Mouse (Mus musculus) activated CD4-positive, CD25-positive, alpha-beta regulatory T cell, adult 4 months (primary cell): ENCODE data around the gene Atp5b. TPM values are rescaled to one million over a fixed set of nuclear protein-coding genes. Genes with fewer than 3 reads are reported as not detected.
"Not testable (repeated sequence)": the region's sequence is repeated elsewhere in the genome, so short reads cannot be mapped to it uniquely, and the experiment has no call there.

ENCODE experiments used
- ATAC-seq: one replicate; pipeline ENCODE4 v1.8.0; 2017
- polyA plus RNA-seq, 2 experiments: library from polyadenylated mRNA; unstranded; fragments of 100-300 nt; shearing (Covaris generic); gene quantifications; one replicate each; pipeline ENCODE4 v1.2.1; 2017

The Atp5b gene
- polyA plus RNA-seq, 2 experiments from 2014 or later: 413 to 469 TPM

- not testable (repeated sequence) for ATAC-seq
Observed at GRCm38 (mm10) chr10:128070432-128070831, 12.6 kb upstream of the Atp5b start.

DNA sequence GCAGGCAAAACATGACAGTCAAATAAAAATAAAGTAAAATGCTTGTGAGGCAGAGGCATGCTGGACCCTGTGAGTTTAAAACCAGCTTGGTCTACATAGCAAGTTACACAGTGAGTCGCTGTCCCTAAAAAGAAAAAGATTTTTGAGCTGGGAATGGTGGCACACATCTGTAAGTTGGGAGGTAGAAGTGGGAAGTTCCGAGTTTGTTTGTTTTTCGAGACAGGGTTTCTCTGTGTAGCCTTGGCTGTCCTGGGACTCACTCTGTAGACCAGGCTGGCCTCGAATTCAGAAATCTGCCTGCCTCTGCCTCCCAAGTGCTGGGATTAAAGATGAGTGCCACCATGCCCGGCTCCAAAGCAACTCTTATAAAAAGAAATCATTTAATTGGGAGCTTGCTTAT lies 4.8 kb upstream of the Atp5b start:
- not testable (repeated sequence) for ATAC-seq

DNA sequence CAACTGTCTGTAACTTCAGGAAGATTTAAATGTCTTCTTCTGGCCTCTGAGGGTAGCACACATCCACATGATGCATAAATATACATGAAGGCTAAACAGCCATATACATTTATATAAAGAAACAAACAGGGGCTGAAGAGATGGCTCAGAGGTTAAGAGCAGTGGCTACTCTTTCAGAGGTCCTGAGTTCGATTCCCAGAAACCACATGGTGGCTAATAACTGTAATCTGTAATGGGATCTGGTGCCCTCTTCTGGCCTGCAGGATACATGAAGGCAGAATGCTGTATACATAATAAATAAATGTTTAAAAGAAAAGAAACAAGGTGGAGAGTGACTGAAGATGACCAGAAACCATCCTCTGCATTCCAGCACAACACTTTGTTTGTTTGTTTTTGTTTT lies 2.6 kb upstream of the Atp5b start:
- ATAC-seq: no peak

DNA sequence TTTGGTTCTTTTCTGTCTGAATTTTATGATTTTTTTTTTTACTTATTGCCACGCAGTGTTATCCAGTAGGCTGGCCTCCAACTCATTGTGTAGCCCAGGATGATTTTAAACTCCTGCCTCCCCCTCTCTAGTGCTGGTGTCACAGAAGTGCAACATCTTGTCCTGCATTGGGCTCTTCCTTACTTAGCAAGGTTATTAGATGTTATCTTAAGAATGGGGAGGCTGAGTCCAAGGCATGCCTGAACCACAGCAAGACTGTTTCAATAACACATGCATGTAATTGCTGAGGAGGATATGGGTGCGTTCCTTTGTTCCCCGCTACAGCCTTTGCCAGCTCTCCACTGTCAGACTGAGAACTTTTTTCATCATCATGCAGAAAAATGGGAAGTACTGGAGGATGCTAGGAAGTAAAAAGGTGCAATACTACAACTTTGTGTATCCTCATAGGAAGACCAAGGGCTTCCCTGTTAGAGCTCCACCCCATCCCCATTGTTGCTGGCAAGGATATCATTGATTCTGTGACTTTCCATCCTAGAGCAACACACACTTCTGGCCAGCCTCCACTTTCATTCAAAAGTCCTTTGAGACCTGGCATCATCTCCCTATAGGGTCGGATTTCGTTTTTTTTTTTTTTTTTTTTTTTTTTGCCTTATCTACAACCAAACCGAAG lies 1.1 kb upstream of the Atp5b start:
- no peak for ATAC-seq

DNA sequence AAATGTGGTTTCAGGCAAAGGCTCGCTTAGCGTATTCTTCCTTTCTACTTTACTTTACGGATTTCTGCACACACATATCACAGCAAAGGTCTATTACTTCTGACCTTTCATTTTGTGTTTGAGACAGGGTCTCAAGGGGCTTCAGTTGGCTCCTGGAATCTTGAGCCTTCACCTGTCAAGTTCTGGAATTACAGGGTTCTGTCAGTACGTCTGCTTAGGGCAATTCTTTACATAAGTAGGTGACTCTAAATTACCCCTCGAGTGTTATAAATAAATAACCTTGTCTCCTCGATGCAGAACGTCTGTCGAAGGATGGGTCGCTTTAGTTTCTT lies 630 bp upstream of the Atp5b start:
- no peak for ATAC-seq

DNA sequence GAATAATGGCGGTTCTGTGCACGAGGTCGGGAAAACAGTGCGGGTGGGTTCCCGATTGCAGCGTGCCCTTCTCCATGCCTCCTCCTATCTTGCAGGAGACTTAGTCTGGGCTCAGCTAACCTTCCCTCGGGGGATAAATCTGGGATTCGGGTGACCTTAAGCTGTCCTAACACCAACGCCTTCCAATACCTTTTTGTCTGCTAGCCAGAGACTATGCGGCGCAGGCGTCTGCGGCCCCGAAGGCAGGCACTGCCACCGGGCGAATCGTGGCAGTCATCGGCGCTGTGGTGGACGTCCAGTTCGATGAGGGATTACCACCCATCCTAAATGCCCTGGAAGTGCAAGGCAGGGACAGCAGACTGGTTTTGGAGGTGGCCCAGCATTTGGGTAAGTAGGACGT lies 615 bp downstream of the Atp5b start:
- ATAC-seq: no peak

DNA sequence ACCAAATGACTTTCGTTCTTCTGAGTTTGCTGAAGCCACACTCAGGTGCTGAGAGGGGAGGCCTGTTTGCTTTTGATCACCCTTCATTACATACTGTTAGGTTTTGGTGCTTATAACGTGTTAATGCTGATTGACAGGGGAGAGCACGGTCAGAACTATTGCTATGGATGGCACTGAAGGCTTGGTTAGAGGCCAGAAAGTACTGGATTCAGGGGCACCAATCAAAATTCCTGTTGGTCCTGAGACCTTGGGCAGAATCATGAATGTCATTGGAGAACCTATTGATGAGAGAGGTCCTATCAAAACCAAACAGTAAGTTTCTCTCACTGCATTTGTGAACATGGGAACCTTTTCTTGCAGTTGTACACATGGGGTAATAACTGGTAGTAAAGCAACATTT lies 1.1 kb downstream of the Atp5b start:
- no peak for ATAC-seq

DNA sequence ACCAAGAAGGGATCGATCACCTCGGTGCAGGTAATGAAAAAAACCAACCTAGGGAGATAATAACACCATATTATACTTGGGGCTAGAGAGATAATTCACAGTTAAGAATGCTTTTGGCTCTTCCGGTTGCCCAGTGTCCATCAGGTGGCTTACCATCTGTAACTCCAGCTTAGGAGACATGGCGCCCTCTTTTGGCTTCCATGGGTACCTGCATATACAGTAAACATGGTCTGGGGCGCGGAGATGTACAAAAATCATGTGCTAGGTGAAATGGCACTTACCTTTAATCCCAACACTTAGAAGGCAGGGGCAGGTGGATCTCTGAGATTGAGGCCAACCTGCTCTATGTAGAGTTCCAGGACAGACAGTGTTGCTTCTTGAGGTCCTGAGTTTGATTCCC lies 3.3 kb downstream of the Atp5b start:
- ATAC-seq: no peak

DNA sequence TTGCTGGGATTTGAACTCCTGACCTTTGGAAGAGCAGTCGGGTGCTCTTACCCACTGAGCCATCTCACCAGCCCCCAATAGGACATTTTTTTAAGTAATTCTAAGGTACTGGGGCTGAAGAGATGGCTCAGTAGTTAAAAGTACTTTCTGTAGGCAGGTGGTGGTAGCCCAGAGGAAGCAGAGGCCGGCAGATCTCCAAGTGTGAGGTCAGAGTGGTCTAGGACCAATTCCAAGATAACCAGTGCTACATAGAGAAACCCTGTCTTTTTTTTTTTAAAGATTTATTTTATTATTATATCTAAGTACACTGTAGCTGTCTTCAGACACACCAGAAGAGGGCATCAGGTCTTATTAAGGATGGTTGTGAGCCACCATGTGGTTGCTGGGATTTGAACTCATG lies 4.1 kb downstream of the Atp5b start:
- ATAC-seq: not testable (repeated sequence)

- ATAC-seq: no peak
Observed at GRCm38 (mm10) chr10:128088181-128088580, 5.1 kb downstream of the Atp5b start.

DNA sequence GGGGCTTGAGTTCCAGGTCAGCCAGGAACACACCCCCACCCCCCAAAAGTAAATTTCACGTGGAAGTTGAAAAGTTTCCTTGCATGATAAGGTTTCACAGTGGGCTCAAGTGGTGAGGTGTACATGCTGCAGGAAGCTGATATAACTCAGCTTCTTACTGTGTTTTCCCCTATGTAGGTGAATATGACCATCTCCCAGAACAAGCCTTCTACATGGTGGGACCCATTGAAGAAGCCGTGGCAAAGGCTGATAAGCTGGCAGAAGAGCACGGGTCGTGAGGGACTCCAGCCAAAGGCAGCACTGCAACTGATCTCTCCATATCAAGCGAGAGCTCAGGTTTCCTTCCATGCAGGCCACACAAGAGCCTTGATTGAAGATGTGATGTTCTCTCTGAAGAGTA lies 6.8 kb downstream of the Atp5b start:
- no peak for ATAC-seq

DNA sequence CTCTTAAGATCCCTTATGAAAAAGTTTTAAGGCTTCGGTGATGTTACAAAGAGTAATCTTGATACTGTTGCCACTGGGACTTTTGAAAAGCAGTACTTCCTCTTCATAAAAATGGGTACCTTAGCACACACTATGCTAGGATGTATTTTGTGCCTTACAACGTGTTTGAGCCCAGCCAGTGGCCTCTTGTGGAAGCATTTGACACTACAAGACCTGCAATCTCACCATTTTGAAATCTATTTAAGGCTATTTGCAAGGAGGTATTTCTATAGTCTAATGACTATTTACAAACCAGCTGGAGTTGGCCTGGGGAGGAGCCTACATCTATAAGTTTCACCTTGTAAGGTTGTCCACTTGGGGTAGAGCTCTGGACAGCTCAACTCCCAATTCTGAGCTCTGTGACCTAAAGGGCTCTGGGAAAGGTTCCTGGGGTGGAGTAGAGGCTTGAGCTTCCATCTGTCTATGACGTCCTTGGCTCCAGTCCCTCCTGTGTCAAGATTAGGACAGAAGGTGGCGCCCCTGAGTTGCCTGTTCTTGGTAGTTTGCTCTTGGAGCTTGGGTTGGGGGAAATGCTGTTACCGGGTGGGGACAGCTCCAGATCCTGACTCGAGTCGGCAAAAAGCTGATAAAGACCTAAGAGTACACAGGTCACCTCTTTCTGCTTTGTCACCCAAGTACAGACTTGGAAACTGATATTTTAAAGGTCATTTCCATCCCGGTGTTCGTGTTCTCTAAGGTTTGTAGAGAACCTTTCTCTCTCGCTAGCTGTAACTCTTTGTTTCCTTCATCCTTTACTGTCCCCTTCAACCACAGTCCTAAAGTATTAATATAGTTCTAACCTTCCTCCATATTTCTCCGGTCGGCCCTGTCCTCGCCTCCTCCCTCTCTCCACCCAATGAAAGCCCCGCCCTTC lies 7.8 kb downstream of the Atp5b start:
- ATAC-seq: peak; percentile 54

- peak; percentile 60 for ATAC-seq
Observed at GRCm38 (mm10) chr10:128091564-128092505, 8.8 kb downstream of the Atp5b start, which contains the start of gene Baz2a. Gene Baz2a, plus strand, starts transcription at chr10:128091577.

GRCm38 (mm10) chr10:128092506-128093495 lies 9.7 kb downstream of the Atp5b start:
- no peak for ATAC-seq

- ATAC-seq: no peak
Observed at GRCm38 (mm10) chr10:128093496-128094294, 10.6 kb downstream of the Atp5b start.

DNA sequence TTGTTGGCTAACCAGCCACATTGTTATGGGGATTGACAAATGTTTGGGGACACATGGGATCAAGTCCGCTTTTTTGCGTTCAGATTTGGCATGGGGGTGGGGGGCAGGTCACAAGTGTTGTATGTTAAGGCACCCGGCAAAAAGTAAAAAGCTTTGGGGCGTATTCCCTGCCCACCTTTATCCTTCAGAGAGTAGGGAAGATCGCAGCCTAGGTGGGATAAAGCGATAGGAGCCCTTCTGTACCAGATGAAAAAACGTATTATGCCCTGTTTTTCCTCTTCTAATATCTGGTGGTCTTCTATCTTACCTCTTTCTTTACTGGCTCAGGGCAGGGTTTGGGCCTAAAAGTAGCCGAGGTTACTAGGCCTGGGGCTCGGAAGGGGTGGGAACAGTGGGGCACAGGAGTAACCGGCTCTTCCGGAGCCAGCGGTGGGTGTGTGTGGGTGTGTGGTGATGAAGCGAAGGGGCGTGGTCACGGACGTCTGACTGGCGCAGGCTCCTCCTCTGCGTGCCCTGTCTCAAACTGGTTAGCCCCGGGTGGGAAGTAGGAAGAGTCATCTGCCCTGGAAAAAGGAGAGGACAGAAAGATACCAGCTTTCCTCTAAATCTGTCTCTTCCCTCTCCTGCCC lies 11.4 kb downstream of the Atp5b start:
- peak; percentile 60 for ATAC-seq

- no peak for ATAC-seq
Observed at GRCm38 (mm10) chr10:128095003-128095636, 12.0 kb downstream of the Atp5b start.

DNA sequence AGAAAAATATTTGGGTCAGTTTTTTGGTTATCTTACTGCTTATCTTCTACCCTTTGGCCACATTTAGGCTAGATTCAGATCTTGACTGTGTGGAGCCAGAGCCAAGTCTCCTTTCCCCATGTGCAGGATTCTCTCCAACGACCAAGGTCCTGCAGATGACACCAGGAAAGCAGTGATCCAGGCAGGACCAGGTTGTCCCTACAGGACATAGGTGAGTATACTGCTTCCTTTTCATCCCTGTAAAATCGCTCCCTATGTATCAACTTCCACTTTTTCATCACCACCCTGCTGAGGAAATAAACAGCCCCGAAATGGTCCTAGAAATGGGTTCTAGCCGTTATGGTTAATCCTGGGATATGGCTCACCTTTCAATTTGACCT lies 13.2 kb downstream of the Atp5b start:
- no peak for ATAC-seq

DNA sequence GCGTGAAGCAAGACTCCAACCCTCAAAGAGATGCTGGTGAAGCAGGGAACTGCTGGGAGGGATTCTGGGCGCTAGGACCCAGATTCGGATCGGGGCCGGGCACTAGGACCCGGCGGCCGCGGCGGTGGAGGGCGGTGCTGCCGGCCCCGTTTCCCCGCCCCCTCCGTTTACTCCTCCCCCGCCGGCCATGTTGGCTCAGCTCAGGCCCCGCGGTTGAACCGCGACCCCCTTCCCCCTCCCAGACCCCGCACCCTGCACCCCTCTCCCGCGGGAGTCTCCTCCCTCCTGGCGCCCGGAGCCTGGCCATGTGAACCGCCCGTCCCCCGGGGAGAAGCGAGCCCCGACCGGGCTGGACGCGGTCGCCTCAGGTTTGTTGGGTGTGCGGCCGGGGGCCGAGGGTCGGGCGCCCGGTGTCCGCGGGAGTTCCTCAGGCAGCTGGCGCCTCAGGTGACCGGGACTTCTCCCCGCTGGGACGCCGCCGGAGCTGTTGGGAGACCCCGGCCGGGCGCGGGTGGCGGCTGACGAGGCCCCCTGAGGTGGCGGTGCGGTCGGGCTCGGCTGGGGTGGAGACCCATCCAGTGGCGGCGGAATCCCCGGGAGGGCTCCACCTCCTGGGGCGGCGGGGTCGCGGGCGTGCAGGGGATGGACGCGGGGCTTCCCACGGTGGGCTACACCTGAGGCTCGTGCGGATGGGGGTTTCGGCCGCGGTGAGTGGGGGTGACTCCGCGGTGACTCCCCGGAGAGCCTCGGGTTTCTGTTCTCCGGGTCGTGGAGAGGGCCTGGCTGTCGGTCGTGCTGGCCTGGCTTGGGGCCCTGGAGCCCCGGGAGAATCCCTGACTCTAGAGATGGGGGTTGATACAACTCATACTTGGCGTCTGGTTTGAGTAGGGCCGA lies 13.9 kb downstream of the Atp5b start:
- ATAC-seq: peak; percentile 30
